ENCODE assay signal across 8 mouse cellular contexts in the genomic region with DNA sequence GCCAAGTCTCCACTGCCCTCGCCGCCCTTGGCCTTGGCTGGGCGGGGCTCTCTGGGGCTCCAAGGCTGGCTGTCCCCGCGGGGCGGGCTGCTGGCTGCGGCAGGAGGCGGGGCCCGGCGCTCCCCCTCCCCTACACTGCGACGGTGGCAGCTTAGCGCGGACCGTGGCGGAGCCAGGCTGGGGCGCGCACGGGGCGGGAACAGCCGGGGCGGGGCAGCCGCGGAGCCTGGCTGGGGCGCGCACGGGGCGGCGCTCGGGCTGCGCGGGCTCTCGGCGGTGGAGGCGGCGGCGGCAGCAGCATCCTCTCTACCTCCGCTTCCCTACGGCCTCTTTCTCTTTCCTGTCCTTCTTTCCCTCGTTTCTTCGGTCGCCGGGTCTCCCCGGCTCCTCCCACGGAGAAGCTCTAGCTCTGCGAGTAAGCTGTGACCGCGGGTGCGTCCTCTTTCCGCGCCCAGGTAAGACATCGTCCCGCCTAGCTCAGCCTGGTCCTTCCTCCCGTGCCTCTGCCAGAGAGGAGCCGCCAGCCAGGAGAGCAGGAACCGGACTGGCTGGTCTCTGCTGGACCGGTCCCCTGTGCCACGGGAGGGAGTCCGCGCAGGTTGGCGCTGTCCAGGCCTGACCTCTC. TPM values are rescaled to one million over a fixed set of nuclear protein-coding genes. Genes with fewer than 3 reads are reported as not detected.
DNase-seq lines count a peak whose midpoint lies in the region; ATAC-seq and TF ChIP-seq lines count a peak whose summit lies in the region.

A gene (plus strand): TSS at position 233 of the 625 bp plus-strand sequence.

- peaks cover 29% of the 10 kb centered on the region for H3K4me1 ChIP-seq in hindbrain, embryonic 10.5 days (replicated peaks)
- H3K4me1 ChIP-seq in lung, embryonic 14.5 days (ENCODE audit: insufficient read depth): peaks cover 5% of the 10 kb centered on the region; the same call in 1 of the 2 replicates

- WGBS in hindbrain, embryonic 10.5 days: 1% methylated on average over 61 of the region's 61 CpGs
- WGBS in lung, embryonic 14.5 days: under 1% methylated on average over 47 of the region's 61 CpGs

- peak within 1 kb of the TSS; percentile 66 for H3K9ac ChIP-seq in lung, embryonic 14.5 days

- H3K36me3 ChIP-seq in hindbrain, embryonic 10.5 days: no peaks in the 10 kb centered on the region
- H3K36me3 ChIP-seq in lung, embryonic 14.5 days (ENCODE audit: insufficient read depth): no peaks in the 10 kb centered on the region

- peak within 1 kb of the TSS; percentile 78 for H3K4me3 ChIP-seq in hindbrain, embryonic 10.5 days
- H3K4me3 ChIP-seq in lung, embryonic 14.5 days (ENCODE audit: low read depth, low read length): peak within 1 kb of the TSS; percentile 63

- H3K27ac ChIP-seq in hindbrain, embryonic 10.5 days: peak within 1 kb of the TSS; percentile 89
- H3K27ac ChIP-seq in lung, embryonic 14.5 days (ENCODE audit: low read depth): peak within 1 kb of the TSS; percentile 61; the same call in 1 of the 2 replicates

- H3K4me2 ChIP-seq in lung, embryonic 14.5 days: peak within 1 kb of the TSS; percentile 92

- ATAC-seq in lung, embryonic 14.5 days (ENCODE audit: insufficient read depth): peak; percentile 99

- H3K27me3 ChIP-seq in hindbrain, embryonic 10.5 days (ENCODE audit: insufficient read depth, poor library complexity, severe bottlenecking): peaks cover 38% of the 10 kb centered on the region
- no peaks in the 10 kb centered on the region for H3K27me3 ChIP-seq in lung, embryonic 14.5 days (ENCODE audit: insufficient read depth, low read length)

- TF ChIP-seq CTCF in lung, embryonic 14.5 days (IDR thresholded peaks at IDR 0.05; ENCODE audit: low read depth): no peak

- DNase-seq in R1 (ENCODE audit: low read depth, low spot score): peak; percentile 74
- peak; percentile 91 for DNase-seq in cerebellum, adult 9-10 months
- DNase-seq in frontal cortex, postnatal 10 days (ENCODE audit: low spot score in 2 of 2): peak; percentile 81 to 86
- DNase-seq in hindbrain, embryonic 10.5 days (ENCODE audit: low spot score): peak; percentile 84
- DNase-seq in layer of hippocampus, adult 9-11 months: peak; percentile 87
- DNase-seq in lung, embryonic 14.5 days: peak; percentile 92
- peak; percentile 43 for DNase-seq in ovary, postnatal 10 days (ENCODE audit: low spot score)
- peak; percentile 16 to 35 for DNase-seq in thymus, postnatal 36 days

- H3K9me3 ChIP-seq in hindbrain, embryonic 10.5 days: no peaks in the 10 kb centered on the region
- no peaks in the 10 kb centered on the region for H3K9me3 ChIP-seq in lung, embryonic 14.5 days (ENCODE audit: low read depth, low read length)

RNA-seq across cellular contexts. Expression of the gene that starts here (rescaled TPM):
- polyA plus RNA-seq in hindbrain, embryonic 10.5 days (2016; fragmentation: Nextera tagmentation; extraction: Ambion mirVana): 78.8 and 164 TPM in 2 replicates
- polyA plus RNA-seq in lung, embryonic 14.5 days (2014; fragmentation: Nextera tagmentation; extraction: Ambion mirVana): 13.4 and 16.3 TPM in 2 replicates

Comparison
In these comparisons a context has a peak if more than half of its experiments do, and no peak if none do; other contexts are left out.
1. Peak in every context shown above with its lines: DNase-seq, ATAC-seq, H3K4me3 ChIP-seq and H3K27ac ChIP-seq.
2. DNase-seq: peak in every context shown above with its lines; median percentile 92 in lung, embryonic 14.5 days; 91 in cerebellum, adult 9-10 months; 87 in layer of hippocampus, adult 9-11 months; 84 in hindbrain, embryonic 10.5 days; 84 in frontal cortex, postnatal 10 days; 74 in R1; 43 in ovary, postnatal 10 days; 26 in thymus, postnatal 36 days.